Mouse (Mus musculus): ENCODE measurements at regions not wholly inside any gene's neighbourhood (a gene's known extent, or its start where the extent isn't known, plus 50 kb on each side); places are given as distances from the start of the nearest gene placed in this dataset.

- H3K4me2 ChIP-seq, result no peak overlapping the region
- no peak overlapping the region for H3K4me3 ChIP-seq (ENCODE audit: low read depth, low read length)
- ATAC-seq (ENCODE audit: insufficient read depth) (no peak), DNase-seq (peak; percentile 34)
- no peak overlapping the region for H3K27ac ChIP-seq (ENCODE audit: low read depth)
- no peaks in the 10 kb centered on the region for H3K4me1 ChIP-seq (ENCODE audit: insufficient read depth)
- no peaks in the 10 kb centered on the region for H3K36me3 ChIP-seq (ENCODE audit: insufficient read depth)
- 44% methylated on average over 2 of the region's 2 CpGs for WGBS
- H3K27me3 ChIP-seq (ENCODE audit: insufficient read depth, low read length), result no peaks in the 10 kb centered on the region
- TF ChIP-seq CTCF (IDR thresholded peaks at IDR 0.05; ENCODE audit: low read depth), result no peak
- no peak overlapping the region for H3K9ac ChIP-seq
- H3K9me3 ChIP-seq (ENCODE audit: low read depth, low read length), result no peaks in the 10 kb centered on the region
Observed at GRCm38 (mm10) chr16:66257921-66258320, 442.9 kb downstream of the Vgll3 start.

GRCm38 (mm10) chr16:66268987-66269386 lies 453.9 kb downstream of the Vgll3 start:
- Histone ChIP-seq H3K4me3 (ENCODE audit: low read depth, low read length) (no peak overlapping the region), H3K9me3 (ENCODE audit: low read depth, low read length) (no peaks in the 10 kb centered on the region), H3K27ac (ENCODE audit: low read depth) (no peak overlapping the region), H3K4me1 (ENCODE audit: insufficient read depth) (no peaks in the 10 kb centered on the region), H3K9ac (no peak overlapping the region), H3K27me3 (ENCODE audit: insufficient read depth, low read length) (no peaks in the 10 kb centered on the region), H3K36me3 (ENCODE audit: insufficient read depth) (no peaks in the 10 kb centered on the region), H3K4me2 (no peak overlapping the region)
- no peak for ATAC-seq (ENCODE audit: insufficient read depth)
- WGBS, result 86% methylated on average over 4 of the region's 4 CpGs
- no peak for TF ChIP-seq CTCF (IDR thresholded peaks at IDR 0.05; ENCODE audit: low read depth)
- no peak for DNase-seq

- DNase-seq (no peak), ATAC-seq (ENCODE audit: insufficient read depth) (no peak)
- no peaks in the 10 kb centered on the region for H3K9me3 ChIP-seq (ENCODE audit: low read depth, low read length)
- no peak for TF ChIP-seq CTCF (IDR thresholded peaks at IDR 0.05; ENCODE audit: low read depth)
- H3K27me3 ChIP-seq (ENCODE audit: insufficient read depth, low read length), result no peaks in the 10 kb centered on the region
- H3K27ac ChIP-seq (ENCODE audit: low read depth), result no peak overlapping the region
- 63% methylated on average over 2 of the region's 2 CpGs for WGBS
- H3K36me3 ChIP-seq (ENCODE audit: insufficient read depth), result no peaks in the 10 kb centered on the region
- no peak overlapping the region for H3K4me2 ChIP-seq
- no peak overlapping the region for H3K9ac ChIP-seq
- H3K4me3 ChIP-seq (ENCODE audit: low read depth, low read length), result no peak overlapping the region
- no peaks in the 10 kb centered on the region for H3K4me1 ChIP-seq (ENCODE audit: insufficient read depth)
Observed at GRCm38 (mm10) chr16:66276635-66277034, 461.6 kb downstream of the Vgll3 start.
